Mouse (Mus musculus) hindbrain, embryonic 13.5 days (tissue): ENCODE measurements at regions not wholly inside any gene's neighbourhood (a gene's known extent, or its start where the extent isn't known, plus 50 kb on each side); places are given as distances from the start of the nearest gene placed in this dataset.
"Not testable (repeated sequence)": the region's sequence is repeated elsewhere in the genome, so short reads cannot be mapped to it uniquely, and the experiment has no call there.

ENCODE experiments used
- ATAC-seq: fragments of 200-750 bp; cut with Nextera tagmentation; 2 replicates; pipeline ENCODE4 v1.8.0; 2017; ENCODE audit warnings: moderate TSS enrichment; ENCODE audit not compliant: low FRiP score
- H3K27ac ChIP-seq: fragments of 300-500 bp; sonication (generic); 2 replicates; pipeline ENCODE4 v1.5.1; 2015; ENCODE audit warnings: inconsistent platforms, mild to moderate bottlenecking, moderate library complexity
- H3K27me3 ChIP-seq: fragments of 300-500 bp; sonication (generic); 2 replicates; pipeline ENCODE4 v1.6.1; 2015; ENCODE audit warnings: mild to moderate bottlenecking, inconsistent platforms
- H3K36me3 ChIP-seq: fragments of 300-500 bp; sonication (generic); 2 replicates; pipeline ENCODE4 v1.6.1; 2015; ENCODE audit warnings: mild to moderate bottlenecking, inconsistent platforms
- H3K4me1 ChIP-seq: fragments of 300-500 bp; sonication (generic); replicated peaks from 2 replicates; pipeline ENCODE4 v1.6.1; 2015; ENCODE audit warnings: inconsistent platforms
- H3K4me2 ChIP-seq: fragments of 300-500 bp; sonication (generic); 2 replicates; pipeline ENCODE4 v1.6.1; 2015; ENCODE audit warnings: inconsistent platforms, mild to moderate bottlenecking, moderate library complexity
- H3K4me3 ChIP-seq: fragments of 300-500 bp; sonication (generic); 2 replicates; pipeline ENCODE4 v1.5.1; 2015; ENCODE audit warnings: mild to moderate bottlenecking, inconsistent platforms
- H3K9ac ChIP-seq: fragments of 300-500 bp; sonication (generic); 2 replicates; pipeline ENCODE4 v1.6.1; 2015; ENCODE audit warnings: mild to moderate bottlenecking, inconsistent platforms
- H3K9me3 ChIP-seq: fragments of 300-500 bp; sonication (generic); 2 replicates; pipeline ENCODE4 v1.6.1; 2016; ENCODE audit warnings: inconsistent platforms
- WGBS: fragments of 180-500 bp; shearing (Covaris S2); methylation state at CpG from one replicate; pipeline ENCODE4 v1.1.7; 2015; 5-methylcytosine and 5-hydroxymethylcytosine counted together

GRCm38 (mm10) chr13:52297277-52297623, 233.8 kb downstream of the Diras2 start:
- ATAC-seq = no peak
- H3K4me2 ChIP-seq = no peak overlapping the region
- H3K27ac ChIP-seq = peak overlapping the region; percentile 8; the same call in 1 of the 2 replicates
- H3K9ac ChIP-seq = no peak overlapping the region
- WGBS = 40% methylated on average over 7 of the region's 7 CpGs
- peaks cover 12% of the 10 kb centered on the region for H3K4me1 ChIP-seq
- no peaks in the 10 kb centered on the region for H3K27me3 ChIP-seq
- H3K36me3 ChIP-seq = no peaks in the 10 kb centered on the region
- H3K9me3 ChIP-seq = no peaks in the 10 kb centered on the region
- no peak overlapping the region for H3K4me3 ChIP-seq

- Histone ChIP-seq H3K27ac (no peak overlapping the region), H3K36me3 (no peaks in the 10 kb centered on the region), H3K27me3 (no peaks in the 10 kb centered on the region), H3K9ac (no peak overlapping the region), H3K9me3 (no peaks in the 10 kb centered on the region), H3K4me1 (peaks cover 12% of the 10 kb centered on the region), H3K4me2 (no peak overlapping the region), H3K4me3 (no peak overlapping the region)
- 65% methylated on average over 5 of the region's 5 CpGs for WGBS
- no peak for ATAC-seq
These were observed 232.7 kb downstream of the Diras2 start for GRCm38 (mm10) chr13:52298362-52298761.

- not testable (repeated sequence) for H3K4me1 ChIP-seq, H3K4me3 ChIP-seq, H3K36me3 ChIP-seq, H3K4me2 ChIP-seq, H3K9me3 ChIP-seq, ATAC-seq, H3K9ac ChIP-seq, H3K27me3 ChIP-seq, H3K27ac ChIP-seq
These were observed 225.8 kb downstream of the Diras2 start for GRCm38 (mm10) chr13:52305328-52305727.

- ATAC-seq = no peak
- H3K4me3 ChIP-seq = no peak overlapping the region
- no peaks in the 10 kb centered on the region for H3K9me3 ChIP-seq
- H3K4me2 ChIP-seq = no peak overlapping the region
- peaks cover 5% of the 10 kb centered on the region for H3K4me1 ChIP-seq
- WGBS = 83% methylated on average over 9 of the region's 9 CpGs
- no peaks in the 10 kb centered on the region for H3K36me3 ChIP-seq
- no peaks in the 10 kb centered on the region for H3K27me3 ChIP-seq
- no peak overlapping the region for H3K9ac ChIP-seq
- no peak overlapping the region for H3K27ac ChIP-seq
These were observed 224.2 kb downstream of the Diras2 start for GRCm38 (mm10) chr13:52306783-52307440.

GRCm38 (mm10) chr13:52310954-52311353, 220.1 kb downstream of the Diras2 start:
- no peak for ATAC-seq
- H3K27me3 ChIP-seq = no peaks in the 10 kb centered on the region
- 8% methylated on average over 2 of the region's 2 CpGs for WGBS

GRCm38 (mm10) chr13:52318276-52318675, 212.8 kb downstream of the Diras2 start:
- no peak overlapping the region for H3K9ac ChIP-seq
- H3K4me1 ChIP-seq = no peaks in the 10 kb centered on the region
- no peaks in the 10 kb centered on the region for H3K36me3 ChIP-seq
- H3K27me3 ChIP-seq = no peaks in the 10 kb centered on the region
- H3K9me3 ChIP-seq = no peaks in the 10 kb centered on the region
- H3K4me2 ChIP-seq = no peak overlapping the region
- no peak overlapping the region for H3K27ac ChIP-seq
- ATAC-seq = no peak
- no peak overlapping the region for H3K4me3 ChIP-seq
- WGBS = 95% methylated on average over 2 of the region's 2 CpGs

More at GRCm38 (mm10) chr13:52310954-52311353, 220.1 kb downstream of the Diras2 start:
- no peak overlapping the region for H3K27ac ChIP-seq
- H3K4me1 ChIP-seq = peaks cover 5% of the 10 kb centered on the region
- no peak overlapping the region for H3K4me2 ChIP-seq
- H3K9ac ChIP-seq = no peak overlapping the region
- H3K4me3 ChIP-seq = no peak overlapping the region
- H3K9me3 ChIP-seq = no peaks in the 10 kb centered on the region
- no peaks in the 10 kb centered on the region for H3K36me3 ChIP-seq

GRCm38 (mm10) chr13:52323691-52324090, 207.4 kb downstream of the Diras2 start:
- WGBS = 65% methylated on average over 3 of the region's 3 CpGs
- Histone ChIP-seq H3K4me2 (no peak overlapping the region), H3K27ac (no peak overlapping the region), H3K36me3 (no peaks in the 10 kb centered on the region), H3K4me1 (peaks cover 2% of the 10 kb centered on the region; the same call in 1 of the 2 replicates), H3K9me3 (no peaks in the 10 kb centered on the region), H3K4me3 (no peak overlapping the region), H3K27me3 (no peaks in the 10 kb centered on the region), H3K9ac (no peak overlapping the region)
- ATAC-seq = no peak

GRCm38 (mm10) chr13:52324378-52324777, 206.7 kb downstream of the Diras2 start:
- ATAC-seq, H3K27ac ChIP-seq, H3K36me3 ChIP-seq, H3K4me3 ChIP-seq, H3K9me3 ChIP-seq, H3K4me1 ChIP-seq, H3K27me3 ChIP-seq, H3K4me2 ChIP-seq, H3K9ac ChIP-seq: not testable (repeated sequence)
- WGBS = 86% methylated on average over 3 of the region's 3 CpGs

GRCm38 (mm10) chr13:52325647-52326046, 205.4 kb downstream of the Diras2 start:
- H3K27ac ChIP-seq, H3K36me3 ChIP-seq, ATAC-seq, H3K4me1 ChIP-seq, H3K4me3 ChIP-seq, H3K9me3 ChIP-seq, H3K27me3 ChIP-seq, H3K9ac ChIP-seq, H3K4me2 ChIP-seq: not testable (repeated sequence)
- WGBS = 84% methylated on average over 6 of the region's 6 CpGs

- H3K36me3 ChIP-seq = no peaks in the 10 kb centered on the region
- no peaks in the 10 kb centered on the region for H3K9me3 ChIP-seq
- H3K4me3 ChIP-seq = no peak overlapping the region
- 82% methylated on average over 9 of the region's 9 CpGs for WGBS
- H3K4me2 ChIP-seq = no peak overlapping the region
- peaks cover 4% of the 10 kb centered on the region; the same call in 1 of the 2 replicates for H3K4me1 ChIP-seq
- no peaks in the 10 kb centered on the region for H3K27me3 ChIP-seq
- H3K27ac ChIP-seq = no peak overlapping the region
- H3K9ac ChIP-seq = no peak overlapping the region
- ATAC-seq = no peak
These were observed 203.3 kb downstream of the Diras2 start for GRCm38 (mm10) chr13:52327734-52328133.

GRCm38 (mm10) chr13:52328766-52329165, 202.3 kb downstream of the Diras2 start:
- Histone ChIP-seq H3K9me3 (no peaks in the 10 kb centered on the region), H3K27ac (no peak overlapping the region), H3K4me1 (peaks cover 4% of the 10 kb centered on the region; the same call in 1 of the 2 replicates), H3K9ac (no peak overlapping the region), H3K36me3 (no peaks in the 10 kb centered on the region), H3K4me2 (no peak overlapping the region), H3K4me3 (no peak overlapping the region), H3K27me3 (no peaks in the 10 kb centered on the region)
- 53% methylated on average over 8 of the region's 8 CpGs for WGBS
- ATAC-seq = no peak

- Histone ChIP-seq H3K4me1 (peaks cover 4% of the 10 kb centered on the region; the same call in 1 of the 2 replicates), H3K4me2 (no peak overlapping the region), H3K36me3 (no peaks in the 10 kb centered on the region), H3K27ac (no peak overlapping the region), H3K9ac (no peak overlapping the region), H3K27me3 (0 out of 2 replicates have a peak, but pooled peaks cover 3% of the 10 kb centered on the region), H3K4me3 (no peak overlapping the region), H3K9me3 (no peaks in the 10 kb centered on the region)
- WGBS = 92% methylated on average over 5 of the region's 5 CpGs
- no peak for ATAC-seq
These were observed 200.0 kb downstream of the Diras2 start for GRCm38 (mm10) chr13:52331068-52331467.

GRCm38 (mm10) chr13:52334962-52335361, 196.1 kb downstream of the Diras2 start:
- peaks cover 7% of the 10 kb centered on the region for H3K4me1 ChIP-seq
- H3K27ac ChIP-seq = no peak overlapping the region
- H3K27me3 ChIP-seq = 0 out of 2 replicates have a peak, but pooled peaks cover 7% of the 10 kb centered on the region
- no peak overlapping the region for H3K4me2 ChIP-seq
- no peaks in the 10 kb centered on the region for H3K9me3 ChIP-seq
- no peak overlapping the region for H3K9ac ChIP-seq
- H3K36me3 ChIP-seq = no peaks in the 10 kb centered on the region
- 92% methylated on average over 3 of the region's 3 CpGs for WGBS
- no peak overlapping the region for H3K4me3 ChIP-seq
- no peak for ATAC-seq
